Mouse (Mus musculus): ENCODE results near the gene Actc1.

Actc1 gene

GRCm38 (mm10) chr2:114052696-114053598 lies at the start of gene Actc1:
Gene Actc1 (minus strand): TSS chr2:114053548.
- no peak for DNase-seq (ENCODE audit: low spot score)

- DNase-seq (ENCODE audit: low spot score): no peak
These were observed 49.1 kb upstream of the Actc1 start for GRCm38 (mm10) chr2:114102471-114102870.

GRCm38 (mm10) chr2:114100834-114101233 lies 47.5 kb upstream of the Actc1 start:
- no peak for DNase-seq (ENCODE audit: low spot score)

GRCm38 (mm10) chr2:114099816-114100215 lies 46.5 kb upstream of the Actc1 start:
- DNase-seq (ENCODE audit: low spot score): no peak

GRCm38 (mm10) chr2:114099109-114099508 lies 45.8 kb upstream of the Actc1 start:
- DNase-seq (ENCODE audit: low spot score): no peak

- no peak for DNase-seq (ENCODE audit: low spot score)
These were observed 44.3 kb upstream of the Actc1 start for GRCm38 (mm10) chr2:114097627-114098026.

GRCm38 (mm10) chr2:114096570-114096969 lies 43.2 kb upstream of the Actc1 start:
- no peak for DNase-seq (ENCODE audit: low spot score)

GRCm38 (mm10) chr2:114095348-114095747 lies 42.0 kb upstream of the Actc1 start:
- no peak for DNase-seq (ENCODE audit: low spot score)

- no peak for DNase-seq (ENCODE audit: low spot score)
These were observed 41.3 kb upstream of the Actc1 start for GRCm38 (mm10) chr2:114094696-114095095.

- no peak for DNase-seq (ENCODE audit: low spot score)
These were observed 40.2 kb upstream of the Actc1 start for GRCm38 (mm10) chr2:114093577-114093976.

- DNase-seq (ENCODE audit: low spot score): no peak
These were observed 36.5 kb upstream of the Actc1 start for GRCm38 (mm10) chr2:114089862-114090261.

- no peak for DNase-seq (ENCODE audit: low spot score)
These were observed 33.9 kb upstream of the Actc1 start for GRCm38 (mm10) chr2:114087271-114087670.

- no peak for DNase-seq (ENCODE audit: low spot score)
These were observed 18.5 kb upstream of the Actc1 start for GRCm38 (mm10) chr2:114071876-114072275.

- DNase-seq (ENCODE audit: low spot score): no peak
These were observed 12.9 kb upstream of the Actc1 start for GRCm38 (mm10) chr2:114066226-114066625.

GRCm38 (mm10) chr2:114064004-114064403 lies 10.7 kb upstream of the Actc1 start:
- no peak for DNase-seq (ENCODE audit: low spot score)

- no peak for DNase-seq (ENCODE audit: low spot score)
These were observed 6.8 kb upstream of the Actc1 start for GRCm38 (mm10) chr2:114060071-114060591.

- no peak for DNase-seq (ENCODE audit: low spot score)
These were observed 6.3 kb upstream of the Actc1 start for GRCm38 (mm10) chr2:114059608-114060007.

GRCm38 (mm10) chr2:114058226-114058796 lies 5.0 kb upstream of the Actc1 start:
- DNase-seq (ENCODE audit: low spot score): no peak

- peak; percentile 11 for DNase-seq (ENCODE audit: low spot score)
These were observed 4.0 kb upstream of the Actc1 start for GRCm38 (mm10) chr2:114057303-114057853.

- no peak for DNase-seq (ENCODE audit: low spot score)
These were observed 781 bp upstream of the Actc1 start for GRCm38 (mm10) chr2:114054129-114054528.

GRCm38 (mm10) chr2:114051871-114052241 lies 1.5 kb downstream of the Actc1 start:
- no peak for DNase-seq (ENCODE audit: low spot score)

GRCm38 (mm10) chr2:114051111-114051870 lies 2.1 kb downstream of the Actc1 start:
- DNase-seq (ENCODE audit: low spot score): no peak

Measured in ovary, postnatal 14 days (tissue).